Comparison of ENCODE assay signal across 9 mouse cellular contexts in genomic region chr17:48097011-48097742, GRCm38 (mm10). TPM values are rescaled to one million over a fixed set of nuclear protein-coding genes. Genes with fewer than 3 reads are reported as not detected.
DNase-seq lines count a peak whose midpoint lies in the region; ATAC-seq and TF ChIP-seq lines count a peak whose summit lies in the region.
"Had no signal": no experiment of that assay in that cellular context is flagged by ENCODE, and none has a peak within 500 bp of the region (broad histone marks: within the 10 kb centered on the region; RNA-seq: fewer than 3 reads in every experiment).

No protein-coding gene starts in this region.

- H3K36me3 ChIP-seq in testis, adult 2 months (ENCODE audit: control insufficient read depth, insufficient read depth, low read length) = no peaks in the 10 kb centered on the region
- no peaks in the 10 kb centered on the region for H3K36me3 ChIP-seq in heart, embryonic 15.5 days

- H3K4me1 ChIP-seq in testis, adult 2 months (ENCODE audit: control insufficient read depth, insufficient read depth, low read length) = peaks cover 33% of the 10 kb centered on the region
- H3K4me1 ChIP-seq in heart, embryonic 15.5 days (replicated peaks) = peaks cover 43% of the 10 kb centered on the region

- 3% methylated on average over 39 of the region's 41 CpGs for WGBS in heart, embryonic 15.5 days

- H3K9me3 ChIP-seq in heart, embryonic 15.5 days (replicated peaks) = no peaks in the 10 kb centered on the region

- peak overlapping the region; percentile 86 for H3K4me2 ChIP-seq in heart, embryonic 15.5 days

- no peak for DNase-seq in testis, postnatal 14 days (ENCODE audit: low spot score)
- DNase-seq in c-Kit-positive CD71-positive TER-119-positive erythroid progenitor cells, embryonic 14.5 days (ENCODE audit: low spot score) = peak; percentile 7
- DNase-seq in kidney, postnatal 14 days = peak; percentile 57
- peak; percentile 74 for DNase-seq in lung, postnatal 36 days
- DNase-seq in right cerebral cortex, postnatal 14 days = peak; percentile 41
- no peak for DNase-seq in adipocyte (ENCODE audit: low spot score)

- H3K9ac ChIP-seq in heart, embryonic 15.5 days = peak overlapping the region; percentile 38

- 0 out of 2 replicates have a peak, but pooled peaks have one; percentile 1 for ATAC-seq in heart, embryonic 15.5 days (replicated peaks; ENCODE audit: insufficient number of reproducible peaks, insufficient read depth, low FRiP score, low read depth)

- TF ChIP-seq CTCF in testis, adult 2 months (IDR thresholded peaks at IDR 0.05; ENCODE audit: control insufficient read depth, insufficient read depth, insufficient replicate concordance, low read depth, low read length) = peak; percentile 24; the same call in 1 of the 2 replicates

- peak overlapping the region; percentile 55 for H3K4me3 ChIP-seq in testis, adult 2 months (ENCODE audit: control insufficient read depth, low read depth, low read length)
- H3K4me3 ChIP-seq in heart, embryonic 15.5 days = peak overlapping the region; percentile 46
- H3K4me3 ChIP-seq: erythroblast, embryonic 14.5 days had no signal

- no peak for TF ChIP-seq POLR2A in testis, adult 2 months (IDR thresholded peaks at IDR 0.05; ENCODE audit: control insufficient read depth, low read depth, low read length)

- H3K27ac ChIP-seq in testis, adult 2 months (ENCODE audit: control insufficient read depth, insufficient read depth, low read depth, low read length) = no peak overlapping the region
- H3K27ac ChIP-seq in heart, embryonic 15.5 days = no peak overlapping the region

- H3K27me3 ChIP-seq in testis, adult 2 months (ENCODE audit: control insufficient read depth, insufficient read depth, low read length) = no peaks in the 10 kb centered on the region; the same call in none of the 2 replicates
- H3K27me3 ChIP-seq in heart, embryonic 15.5 days = peaks cover 69% of the 10 kb centered on the region

RNA-seq across cellular contexts. Expression of gene 1700067P10Rik, which starts 8.1 kb away (rescaled TPM):
- polyA plus RNA-seq in testis, adult 2 months (2012; rRNA removed) = 159 and 164 TPM in 2 replicates
- not detected in 2 replicates for polyA plus RNA-seq in heart, embryonic 15.5 days (2015; fragmentation: Nextera tagmentation; extraction: Ambion mirVana)

RNA-seq across cellular contexts. Expression of gene 9830107B12Rik, which starts 48.9 kb away (rescaled TPM):
- polyA plus RNA-seq in testis, adult 2 months (2012; rRNA removed) = not detected in 2 replicates
- polyA plus RNA-seq in heart, embryonic 15.5 days (2015; fragmentation: Nextera tagmentation; extraction: Ambion mirVana) = not detected in 2 replicates
- polyA plus RNA-seq: erythroblast, embryonic 14.5 days had no signal

RNA-seq across cellular contexts. Expression of gene 1700122O11Rik, which starts 59.1 kb away (rescaled TPM):
- 19.1 and 19.7 TPM in 2 replicates for polyA plus RNA-seq in testis, adult 2 months (2012; rRNA removed)
- polyA plus RNA-seq in heart, embryonic 15.5 days (2015; fragmentation: Nextera tagmentation; extraction: Ambion mirVana) = not detected in 2 replicates
- polyA plus RNA-seq: erythroblast, embryonic 14.5 days had no signal

Comparison
In these comparisons a context has a peak if more than half of its experiments do, and no peak if none do; other contexts are left out.
1. DNase-seq: peak in c-Kit-positive CD71-positive TER-119-positive erythroid progenitor cells, embryonic 14.5 days (single experiment), kidney, postnatal 14 days (single experiment), lung, postnatal 36 days (single experiment) and right cerebral cortex, postnatal 14 days (single experiment); none in testis, postnatal 14 days (single experiment) and adipocyte (single experiment).
2. RNA of gene 1700067P10Rik, which starts 8.1 kb away (polyA plus RNA-seq): 159 to 164 TPM in testis, adult 2 months; not detected in heart, embryonic 15.5 days; every median in the first group is over 100 times any median in the second.
3. RNA of gene 1700122O11Rik, which starts 59.1 kb away (polyA plus RNA-seq): 19.1 to 19.7 TPM in testis, adult 2 months; not detected in heart, embryonic 15.5 days; every median in the first group is over 10 times any median in the second.